Mouse (Mus musculus) heart, embryonic 16.5 days (tissue): ENCODE measurements around the gene Ccdc13. TPM values are rescaled to one million over a fixed set of nuclear protein-coding genes. Genes with fewer than 3 reads are reported as not detected.
A peak's percentile ranks its signal among the peaks of the same experiment; 100 is the strongest.

ENCODE experiments used
- ATAC-seq: fragments of 200-750 bp; cut with Nextera tagmentation; replicated peaks from 2 replicates; pipeline ENCODE4 v1.8.0; 2017; ENCODE audit warnings: moderate number of reproducible peaks; ENCODE audit not compliant: insufficient read depth, low FRiP score; ENCODE audit errors: extremely low read depth
- H3K27ac ChIP-seq: fragments of 300-500 bp; sonication (generic); 2 replicates; pipeline ENCODE4 v1.5.1; 2014; ENCODE audit warnings: mild to moderate bottlenecking, low read length, control low read depth, moderate library complexity
- H3K27me3 ChIP-seq: fragments of 300-500 bp; sonication (generic); 2 replicates; pipeline ENCODE4 v1.6.1; 2014; ENCODE audit warnings: low read length, mixed read lengths; ENCODE audit not compliant: control insufficient read depth, insufficient read depth
- H3K36me3 ChIP-seq: fragments of 300-500 bp; sonication (generic); 2 replicates; pipeline ENCODE4 v1.6.1; 2014; ENCODE audit not compliant: control insufficient read depth, insufficient read depth
- H3K4me1 ChIP-seq: fragments of 300-500 bp; sonication (generic); 2 replicates; pipeline ENCODE4 v1.6.1; 2014; ENCODE audit warnings: low read length, mixed read lengths; ENCODE audit not compliant: control insufficient read depth, insufficient read depth
- H3K4me2 ChIP-seq: fragments of 300-500 bp; sonication (generic); 2 replicates; pipeline ENCODE4 v1.6.1; 2014; ENCODE audit warnings: low read depth, mild to moderate bottlenecking, control low read depth, low read length
- H3K4me3 ChIP-seq: fragments of 300-500 bp; sonication (generic); 2 replicates; pipeline ENCODE4 v1.5.1; 2014; ENCODE audit warnings: mild to moderate bottlenecking, control low read depth, low read length
- H3K9ac ChIP-seq: fragments of 300-500 bp; sonication (generic); 2 replicates; pipeline ENCODE4 v1.6.1; 2014; ENCODE audit warnings: low read length, control low read depth
- H3K9me3 ChIP-seq: fragments of 300-500 bp; sonication (generic); replicated peaks from 2 replicates; pipeline ENCODE4 v1.6.1; 2016; ENCODE audit warnings: low read length; ENCODE audit not compliant: control insufficient read depth
- WGBS: fragments of 180-500 bp; shearing (Covaris S2); extraction: QIAGEN DNeasy Blood & Tissue Kit; methylation state at CpG from one replicate; pipeline ENCODE4 v1.1.7; 2014; 5-methylcytosine and 5-hydroxymethylcytosine counted together
- polyA plus RNA-seq: library from polyadenylated mRNA; unstranded; fragments of >200 nt; fragmentation: Nextera tagmentation; extraction: Ambion mirVana; gene quantifications from 2 replicates; pipeline ENCODE4 v1.2.1, GENCODE M21; 2015

Ccdc13 gene
- polyA plus RNA-seq, 1 experiment from 2014 or later = 0.42 TPM

- Histone ChIP-seq H3K27ac (no peak overlapping the region), H3K4me2 (no peak overlapping the region), H3K9ac (peak overlapping the region; percentile 12; the same call in 1 of the 2 replicates), H3K4me3 (no peak overlapping the region), H3K9me3 (no peaks in the 10 kb centered on the region), H3K27me3 (peaks cover 10% of the 10 kb centered on the region), H3K36me3 (no peaks in the 10 kb centered on the region), H3K4me1 (peaks cover 15% of the 10 kb centered on the region)
- ATAC-seq = no peak
- WGBS = 46% methylated on average over 6 of the region's 6 CpGs
Observed at GRCm38 (mm10) chr9:121798887-121799520, 40.3 kb downstream of the Ccdc13 start.

- H3K27ac ChIP-seq = no peak overlapping the region
- H3K4me2 ChIP-seq = no peak overlapping the region
- no peaks in the 10 kb centered on the region for H3K9me3 ChIP-seq
- peaks cover 10% of the 10 kb centered on the region for H3K27me3 ChIP-seq
- peaks cover 17% of the 10 kb centered on the region for H3K4me1 ChIP-seq
- no peak overlapping the region for H3K9ac ChIP-seq
- no peaks in the 10 kb centered on the region for H3K36me3 ChIP-seq
- H3K4me3 ChIP-seq = no peak overlapping the region
- WGBS = 25% methylated on average over 12 of the region's 12 CpGs
- ATAC-seq = no peak
Observed at GRCm38 (mm10) chr9:121797722-121798121, 41.5 kb downstream of the Ccdc13 start.

GRCm38 (mm10) chr9:121794972-121795539 is 44.2 kb downstream of the Ccdc13 start:
- Histone ChIP-seq H3K9me3 (no peaks in the 10 kb centered on the region), H3K27me3 (peaks cover 10% of the 10 kb centered on the region), H3K4me1 (peaks cover 36% of the 10 kb centered on the region), H3K9ac (no peak overlapping the region), H3K36me3 (no peaks in the 10 kb centered on the region), H3K27ac (peak overlapping the region; percentile 30), H3K4me2 (no peak overlapping the region), H3K4me3 (no peak overlapping the region)
- 33% methylated on average over 1 of the region's 1 CpGs for WGBS
- no peak for ATAC-seq

- Histone ChIP-seq H3K4me2 (peak within 1 kb of the TSS; percentile 63), H3K4me3 (peak within 1 kb of the TSS; percentile 48), H3K36me3 (no peaks in the 10 kb centered on the region), H3K27ac (peak within 1 kb of the TSS; percentile 88), H3K9me3 (no peaks in the 10 kb centered on the region), H3K4me1 (peaks cover 36% of the 10 kb centered on the region), H3K9ac (peak within 1 kb of the TSS; percentile 61), H3K27me3 (no peaks in the 10 kb centered on the region)
- 19% methylated on average over 24 of the region's 24 CpGs for WGBS
- ATAC-seq = peak; percentile 77
Observed at GRCm38 (mm10) chr9:121791757-121792521, 47.3 kb downstream of the Ccdc13 start, which contains the start of gene Hhatl. TSS of gene Hhatl (minus strand) at chr9:121792507.

- Histone ChIP-seq H3K27me3 (no peaks in the 10 kb centered on the region), H3K4me1 (peaks cover 36% of the 10 kb centered on the region), H3K4me2 (peak overlapping the region; percentile 63), H3K36me3 (no peaks in the 10 kb centered on the region), H3K4me3 (peak overlapping the region; percentile 48), H3K9ac (peak overlapping the region; percentile 35), H3K9me3 (no peaks in the 10 kb centered on the region), H3K27ac (peak overlapping the region; percentile 88)
- ATAC-seq = peak; percentile 51
- WGBS = 7% methylated on average over 5 of the region's 5 CpGs
Observed at GRCm38 (mm10) chr9:121791206-121791605, 48.1 kb downstream of the Ccdc13 start.

GRCm38 (mm10) chr9:121786359-121786758 is 52.9 kb downstream of the Ccdc13 start:
- 79% methylated on average over 2 of the region's 2 CpGs for WGBS
- no peak overlapping the region for H3K9ac ChIP-seq

GRCm38 (mm10) chr9:121785261-121785660 is 54.0 kb downstream of the Ccdc13 start:
- Histone ChIP-seq H3K27me3 (0 out of 2 replicates have a peak, but pooled peaks cover 3% of the 10 kb centered on the region), H3K27ac (no peak overlapping the region), H3K4me3 (no peak overlapping the region), H3K9ac (no peak overlapping the region), H3K4me1 (peaks cover 2% of the 10 kb centered on the region; the same call in 1 of the 2 replicates), H3K4me2 (no peak overlapping the region), H3K36me3 (no peaks in the 10 kb centered on the region), H3K9me3 (no peaks in the 10 kb centered on the region)
- no peak for ATAC-seq
- WGBS = 83% methylated on average over 8 of the region's 8 CpGs

More at GRCm38 (mm10) chr9:121786359-121786758, 52.9 kb downstream of the Ccdc13 start:
- Histone ChIP-seq H3K9me3 (no peaks in the 10 kb centered on the region), H3K27me3 (no peaks in the 10 kb centered on the region), H3K4me1 (peaks cover 12% of the 10 kb centered on the region), H3K4me2 (no peak overlapping the region), H3K36me3 (no peaks in the 10 kb centered on the region), H3K4me3 (no peak overlapping the region), H3K27ac (no peak overlapping the region)
- no peak for ATAC-seq

GRCm38 (mm10) chr9:121784801-121785200 is 54.5 kb downstream of the Ccdc13 start:
- no peak overlapping the region for H3K27ac ChIP-seq
- H3K36me3 ChIP-seq = no peaks in the 10 kb centered on the region
- 76% methylated on average over 12 of the region's 12 CpGs for WGBS
- 0 out of 2 replicates have a peak, but pooled peaks have one; percentile 43 for ATAC-seq
- no peaks in the 10 kb centered on the region for H3K9me3 ChIP-seq
- no peak overlapping the region for H3K4me3 ChIP-seq
- H3K27me3 ChIP-seq = 0 out of 2 replicates have a peak, but pooled peaks cover 4% of the 10 kb centered on the region
- no peak overlapping the region for H3K9ac ChIP-seq
- peaks cover 2% of the 10 kb centered on the region; the same call in 1 of the 2 replicates for H3K4me1 ChIP-seq
- no peak overlapping the region for H3K4me2 ChIP-seq
